Mouse (Mus musculus) embryonic facial prominence, embryonic 15.5 days (tissue): ENCODE data around the gene Tcp11x2. TPM values are rescaled to one million over a fixed set of nuclear protein-coding genes. Genes with fewer than 3 reads are reported as not detected.

Experiments used
- ATAC-seq: fragments of 200-750 bp; cut with Nextera tagmentation; 2 replicates; pipeline ENCODE4 v1.8.0; 2017; ENCODE audit warnings: low read depth, moderate TSS enrichment; ENCODE audit not compliant: insufficient number of reproducible peaks, low FRiP score, low TSS enrichment
- H3K27ac ChIP-seq: fragments of 300-500 bp; sonication (generic); replicated peaks from 2 replicates; pipeline ENCODE4 v1.5.1; 2015; ENCODE audit warnings: mild to moderate bottlenecking, inconsistent platforms
- H3K27me3 ChIP-seq: fragments of 300-500 bp; sonication (generic); 2 replicates; pipeline ENCODE4 v1.6.1; 2015; ENCODE audit warnings: inconsistent platforms
- H3K36me3 ChIP-seq: fragments of 300-500 bp; sonication (generic); 2 replicates; pipeline ENCODE4 v1.6.1; 2015; ENCODE audit warnings: mild to moderate bottlenecking, inconsistent platforms
- H3K4me1 ChIP-seq: fragments of 300-500 bp; sonication (generic); 2 replicates; pipeline ENCODE4 v1.6.1; 2015; ENCODE audit warnings: inconsistent platforms
- H3K4me2 ChIP-seq: fragments of 300-500 bp; sonication (generic); replicated peaks from 2 replicates; pipeline ENCODE4 v1.6.1; 2015; ENCODE audit warnings: mild to moderate bottlenecking, inconsistent platforms
- H3K4me3 ChIP-seq: fragments of 300-500 bp; sonication (generic); replicated peaks from 2 replicates; pipeline ENCODE4 v1.5.1; 2015; ENCODE audit warnings: mild to moderate bottlenecking, inconsistent platforms
- H3K9ac ChIP-seq: fragments of 300-500 bp; sonication (generic); 2 replicates; pipeline ENCODE4 v1.6.1; 2015; ENCODE audit warnings: inconsistent platforms
- H3K9me3 ChIP-seq: fragments of 300-500 bp; sonication (generic); replicated peaks from 2 replicates; pipeline ENCODE4 v1.6.1; 2016; ENCODE audit warnings: inconsistent platforms
- WGBS: fragments of 180-500 bp; shearing (Covaris S2); methylation state at CpG from one replicate; pipeline ENCODE4 v1.1.7; 2015; 5-methylcytosine and 5-hydroxymethylcytosine counted together
- polyA plus RNA-seq: library from polyadenylated mRNA; unstranded; fragments of >200 nt; fragmentation: Nextera tagmentation; extraction: Ambion mirVana; gene quantifications from 2 replicates; pipeline ENCODE4 v1.2.1, GENCODE M21; 2015

The Tcp11x2 gene
- polyA plus RNA-seq: not detected in 2 replicates

- Histone ChIP-seq H3K36me3 (no peaks in the 10 kb centered on the region), H3K27me3 (no peaks in the 10 kb centered on the region), H3K9me3 (no peaks in the 10 kb centered on the region), H3K4me2 (no peak within 1 kb of the TSS), H3K4me1 (no peaks in the 10 kb centered on the region), H3K4me3 (no peak within 1 kb of the TSS), H3K27ac (no peak within 1 kb of the TSS), H3K9ac (no peak within 1 kb of the TSS)
- WGBS: 81% methylated on average over 1 of the region's 1 CpGs
- no peak for ATAC-seq
Observed at GRCm38 (mm10) chrX:135693633-135694032, at the start of gene Tcp11x2. Gene Tcp11x2, minus strand, starts transcription at chrX:135693790.

- Histone ChIP-seq H3K4me1 (no peaks in the 10 kb centered on the region), H3K36me3 (no peaks in the 10 kb centered on the region), H3K9ac (peak overlapping the region; percentile 50), H3K27me3 (no peaks in the 10 kb centered on the region; the same call in 1 of the 2 replicates), H3K9me3 (no peaks in the 10 kb centered on the region), H3K4me3 (peak overlapping the region; percentile 63), H3K27ac (0 out of 2 replicates have a peak overlapping the region, but pooled peaks have one; percentile 77), H3K4me2 (peak overlapping the region; percentile 48)
- 16% methylated on average over 7 of the region's 7 CpGs for WGBS
- ATAC-seq: no peak
Observed at GRCm38 (mm10) chrX:135743056-135743355, 49.4 kb upstream of the Tcp11x2 start.

GRCm38 (mm10) chrX:135742304-135743055 lies 48.9 kb upstream of the Tcp11x2 start, which contains the start of the genes Armcx5 and Gprasp1:
Gene Armcx5, plus strand, starts transcription at chrX:135742733.
Gene Gprasp1, plus strand, starts transcription at chrX:135742733.
- peak; percentile 93 for ATAC-seq
- H3K27ac ChIP-seq: peak within 1 kb of the TSS; percentile 77
- H3K27me3 ChIP-seq: no peaks in the 10 kb centered on the region; the same call in 1 of the 2 replicates
- H3K36me3 ChIP-seq: no peaks in the 10 kb centered on the region
- peak within 1 kb of the TSS; percentile 50 for H3K9ac ChIP-seq
- WGBS: 17% methylated on average over 48 of the region's 48 CpGs
- H3K4me3 ChIP-seq: peak within 1 kb of the TSS; percentile 63
- H3K4me2 ChIP-seq: peak within 1 kb of the TSS; percentile 48
- no peaks in the 10 kb centered on the region for H3K4me1 ChIP-seq
- no peaks in the 10 kb centered on the region for H3K9me3 ChIP-seq

- Histone ChIP-seq H3K9me3 (no peaks in the 10 kb centered on the region), H3K27ac (no peak overlapping the region), H3K36me3 (no peaks in the 10 kb centered on the region), H3K27me3 (no peaks in the 10 kb centered on the region; the same call in 1 of the 2 replicates), H3K4me2 (no peak overlapping the region), H3K4me1 (no peaks in the 10 kb centered on the region), H3K9ac (no peak overlapping the region), H3K4me3 (no peak overlapping the region)
- WGBS: 84% methylated on average over 2 of the region's 2 CpGs
- no peak for ATAC-seq
Observed at GRCm38 (mm10) chrX:135738730-135739520, 45.3 kb upstream of the Tcp11x2 start.

- WGBS: 82% methylated on average over 10 of the region's 10 CpGs
- Histone ChIP-seq H3K9ac (no peak within 1 kb of the TSS), H3K36me3 (no peaks in the 10 kb centered on the region), H3K27me3 (no peaks in the 10 kb centered on the region), H3K4me1 (no peaks in the 10 kb centered on the region), H3K27ac (no peak within 1 kb of the TSS), H3K4me2 (no peak within 1 kb of the TSS), H3K9me3 (no peaks in the 10 kb centered on the region), H3K4me3 (no peak within 1 kb of the TSS)
- ATAC-seq: no peak
Observed at GRCm38 (mm10) chrX:135725161-135725560, 31.6 kb upstream of the Tcp11x2 start, which contains the start of gene Tmsb15a. Gene Tmsb15a, minus strand, starts transcription at chrX:135725261.

GRCm38 (mm10) chrX:135712845-135713244 lies 19.3 kb upstream of the Tcp11x2 start:
- Histone ChIP-seq H3K9ac (no peak overlapping the region), H3K4me1 (no peaks in the 10 kb centered on the region), H3K9me3 (no peaks in the 10 kb centered on the region), H3K36me3 (no peaks in the 10 kb centered on the region), H3K4me3 (no peak overlapping the region), H3K27ac (no peak overlapping the region), H3K4me2 (no peak overlapping the region), H3K27me3 (no peaks in the 10 kb centered on the region)
- no peak for ATAC-seq
- WGBS: 80% methylated on average over 2 of the region's 2 CpGs

GRCm38 (mm10) chrX:135704349-135704748 lies 10.8 kb upstream of the Tcp11x2 start:
- Histone ChIP-seq H3K36me3 (no peaks in the 10 kb centered on the region), H3K27me3 (peaks cover 3% of the 10 kb centered on the region; the same call in 1 of the 2 replicates), H3K4me2 (no peak overlapping the region), H3K9me3 (no peaks in the 10 kb centered on the region), H3K27ac (no peak overlapping the region), H3K4me3 (no peak overlapping the region), H3K9ac (no peak overlapping the region), H3K4me1 (no peaks in the 10 kb centered on the region)
- no peak for ATAC-seq
- WGBS: 39% methylated on average over 2 of the region's 2 CpGs

GRCm38 (mm10) chrX:135703111-135703510 lies 9.5 kb upstream of the Tcp11x2 start:
- Histone ChIP-seq H3K27me3 (peaks cover 3% of the 10 kb centered on the region; the same call in 1 of the 2 replicates), H3K9ac (no peak overlapping the region), H3K4me3 (no peak overlapping the region), H3K27ac (no peak overlapping the region), H3K4me1 (no peaks in the 10 kb centered on the region), H3K36me3 (no peaks in the 10 kb centered on the region), H3K4me2 (no peak overlapping the region), H3K9me3 (no peaks in the 10 kb centered on the region)
- 89% methylated on average over 1 of the region's 1 CpGs for WGBS
- ATAC-seq: no peak

GRCm38 (mm10) chrX:135687802-135688201 lies 5.8 kb downstream of the Tcp11x2 start:
- Histone ChIP-seq H3K27me3 (peaks cover 8% of the 10 kb centered on the region; the same call in 1 of the 2 replicates), H3K36me3 (no peaks in the 10 kb centered on the region), H3K4me3 (no peak overlapping the region), H3K4me2 (no peak overlapping the region), H3K9me3 (no peaks in the 10 kb centered on the region), H3K27ac (no peak overlapping the region), H3K9ac (no peak overlapping the region), H3K4me1 (no peaks in the 10 kb centered on the region)
- 61% methylated on average over 3 of the region's 3 CpGs for WGBS
- no peak for ATAC-seq

GRCm38 (mm10) chrX:135681858-135682257 lies 11.7 kb downstream of the Tcp11x2 start:
- WGBS: 76% methylated on average over 2 of the region's 2 CpGs
- no peak overlapping the region for H3K27ac ChIP-seq
- ATAC-seq: no peak

GRCm38 (mm10) chrX:135652173-135652772 lies 41.3 kb downstream of the Tcp11x2 start:
- WGBS: 47% methylated on average over 9 of the region's 9 CpGs
- Histone ChIP-seq H3K4me1 (no peaks in the 10 kb centered on the region), H3K9ac (no peak overlapping the region), H3K9me3 (no peaks in the 10 kb centered on the region), H3K36me3 (no peaks in the 10 kb centered on the region), H3K27me3 (no peaks in the 10 kb centered on the region), H3K4me3 (no peak overlapping the region), H3K4me2 (no peak overlapping the region), H3K27ac (no peak overlapping the region)
- ATAC-seq: no peak

More at GRCm38 (mm10) chrX:135681858-135682257, 11.7 kb downstream of the Tcp11x2 start:
- H3K4me3 ChIP-seq: no peak overlapping the region
- peaks cover 6% of the 10 kb centered on the region; the same call in 1 of the 2 replicates for H3K27me3 ChIP-seq
- no peak overlapping the region for H3K9ac ChIP-seq
- H3K4me1 ChIP-seq: no peaks in the 10 kb centered on the region
- H3K4me2 ChIP-seq: no peak overlapping the region
- no peaks in the 10 kb centered on the region for H3K36me3 ChIP-seq
- H3K9me3 ChIP-seq: no peaks in the 10 kb centered on the region
